Mouse (Mus musculus) layer of hippocampus, postnatal 10 days (tissue): ENCODE measurements at regions not wholly inside any gene's neighbourhood (a gene's known extent, or its start where the extent isn't known, plus 50 kb on each side); places are given as distances from the start of the nearest gene placed in this dataset.

ENCODE experiments used
- DNase-seq, 2 experiments: peaks; one replicate each; pipeline ENCODE4 v3.0.0; 2021; ENCODE audit warnings: low spot score in 2 of 2

- DNase-seq = no peak
These were observed 97.2 kb upstream of the Pam start for GRCm38 (mm10) chr1:98192671-98193070.

- peak; percentile 21 to 44 for DNase-seq
These were observed 96.6 kb upstream of the Pam start for GRCm38 (mm10) chr1:98192044-98192484.

- no peak for DNase-seq
These were observed 95.9 kb upstream of the Pam start for GRCm38 (mm10) chr1:98191331-98191730.

GRCm38 (mm10) chr1:98190741-98191140 is 95.3 kb upstream of the Pam start:
- peak; percentile 6 to 30 for DNase-seq

GRCm38 (mm10) chr1:98189991-98190471 is 94.6 kb upstream of the Pam start:
- peak; percentile 57 to 63 for DNase-seq

- DNase-seq = no peak
These were observed 84.9 kb upstream of the Pam start for GRCm38 (mm10) chr1:98180372-98180771.

GRCm38 (mm10) chr1:98179030-98179429 is 83.6 kb upstream of the Pam start:
- DNase-seq = peak in 1 of 2 experiments; percentile 60

GRCm38 (mm10) chr1:98174811-98175132 is 79.3 kb upstream of the Pam start:
- no peak for DNase-seq

GRCm38 (mm10) chr1:98173907-98174810 is 78.7 kb upstream of the Pam start:
- DNase-seq = no peak

- DNase-seq = no peak
These were observed 78.0 kb upstream of the Pam start for GRCm38 (mm10) chr1:98173431-98173830.

- DNase-seq = no peak
These were observed 75.8 kb upstream of the Pam start for GRCm38 (mm10) chr1:98171291-98171690.

- no peak for DNase-seq
These were observed 73.9 kb upstream of the Pam start for GRCm38 (mm10) chr1:98169352-98169751.

GRCm38 (mm10) chr1:98167800-98168199 is 72.4 kb upstream of the Pam start:
- no peak for DNase-seq

GRCm38 (mm10) chr1:98162639-98162927 is 67.1 kb upstream of the Pam start:
- no peak for DNase-seq

- DNase-seq = no peak
These were observed 66.6 kb upstream of the Pam start for GRCm38 (mm10) chr1:98161882-98162638.

- no peak for DNase-seq
These were observed 63.5 kb upstream of the Pam start for GRCm38 (mm10) chr1:98158969-98159368.

GRCm38 (mm10) chr1:98147361-98147760 is 51.9 kb upstream of the Pam start:
- DNase-seq = no peak
